Mouse (Mus musculus) small intestine, adult 2 months (tissue): Measurements from ENCODE around the gene Cbl.

Experiments
- CTCF ChIP-seq: fragments of 200-500 bp; IDR thresholded peaks from 2 replicates; pipeline ENCODE4 v1.5.1; 2012; ENCODE audit warnings: low read depth, mild to moderate bottlenecking, control low read depth, inconsistent platforms, low read length, moderate library complexity, mixed read lengths; ENCODE audit not compliant: insufficient replicate concordance, insufficient read length; ENCODE audit errors: extremely low read depth
- POLR2A ChIP-seq: fragments of 200-500 bp; IDR thresholded peaks from 2 replicates; pipeline ENCODE4 v1.6.1; 2012; ENCODE audit warnings: low read depth, mild to moderate bottlenecking, control low read depth, inconsistent platforms, low read length, moderate library complexity

GRCm38 (mm10) chr9:44269973-44270372, 36.1 kb upstream of the Cbl start:
- TF ChIP-seq POLR2A = no peak
- no peak for TF ChIP-seq CTCF
